Mouse (Mus musculus): Measurements from ENCODE around the gene Bcl10.

GRCm38 (mm10) chr3:145873271-145873670 is 49.3 kb upstream of the Bcl10 start:
- TF ChIP-seq CTCF (IDR thresholded peaks at IDR 0.05; ENCODE audit: low read depth) (no peak), EP300 (IDR thresholded peaks at IDR 0.05; ENCODE audit: low read depth) (no peak)

Data from heart, postnatal 0 days (tissue).